Comparison of ENCODE assay signal across 9 mouse cellular contexts in genomic region chr1:86968261-86968964, GRCm38 (mm10).
DNase-seq lines count a peak whose midpoint lies in the region; ATAC-seq and TF ChIP-seq lines count a peak whose summit lies in the region.
"Had no signal": no experiment of that assay in that cellular context is flagged by ENCODE, and none has a peak within 500 bp of the region (broad histone marks: within the 10 kb centered on the region; RNA-seq: fewer than 3 reads in every experiment).

No protein-coding gene starts in this region.

- no peak for ATAC-seq in heart, embryonic 12.5 days (ENCODE audit: insufficient number of reproducible peaks, low FRiP score)
- ATAC-seq in neural tube, embryonic 15.5 days (ENCODE audit: low FRiP score), result no peak
- no peak for ATAC-seq in hindbrain, embryonic 16.5 days
- no peak for ATAC-seq in hindbrain, embryonic 13.5 days (ENCODE audit: low FRiP score)

- TF ChIP-seq POLR2A in embryonic fibroblast, embryonic 13.5 days (IDR thresholded peaks at IDR 0.05; ENCODE audit: low read depth, low read length), result no peak

- H3K4me1 ChIP-seq in heart, embryonic 12.5 days (replicated peaks), result no peaks in the 10 kb centered on the region
- no peaks in the 10 kb centered on the region for H3K4me1 ChIP-seq in embryonic fibroblast, embryonic 13.5 days (ENCODE audit: control insufficient read depth, insufficient read depth, low read length)
- H3K4me1 ChIP-seq in neural tube, embryonic 15.5 days, result peaks cover 13% of the 10 kb centered on the region
- H3K4me1 ChIP-seq in hindbrain, embryonic 16.5 days (ENCODE audit: control insufficient read depth, insufficient read depth, low read depth, low read length), result no peaks in the 10 kb centered on the region
- peaks cover 8% of the 10 kb centered on the region; the same call in 1 of the 2 replicates for H3K4me1 ChIP-seq in hindbrain, embryonic 13.5 days (replicated peaks)
- H3K4me1 ChIP-seq: embryonic facial prominence, embryonic 12.5 days had no signal

- H3K27ac ChIP-seq in heart, embryonic 12.5 days (ENCODE audit: poor library complexity, severe bottlenecking), result no peak overlapping the region
- H3K27ac ChIP-seq in embryonic fibroblast, embryonic 13.5 days (ENCODE audit: insufficient read depth, low read length), result no peak overlapping the region
- H3K27ac ChIP-seq in neural tube, embryonic 15.5 days (replicated peaks), result no peak overlapping the region
- no peak overlapping the region for H3K27ac ChIP-seq in hindbrain, embryonic 16.5 days (ENCODE audit: low read depth, low read length)
- no peak overlapping the region for H3K27ac ChIP-seq in hindbrain, embryonic 13.5 days
- H3K27ac ChIP-seq: embryonic facial prominence, embryonic 12.5 days had no signal

- no peak overlapping the region for H3K4me3 ChIP-seq in heart, embryonic 12.5 days
- no peak overlapping the region for H3K4me3 ChIP-seq in embryonic fibroblast, embryonic 13.5 days (ENCODE audit: insufficient read depth, low read length)
- no peak overlapping the region for H3K4me3 ChIP-seq in neural tube, embryonic 15.5 days (replicated peaks)
- no peak overlapping the region for H3K4me3 ChIP-seq in hindbrain, embryonic 16.5 days (ENCODE audit: low read length)
- no peak overlapping the region for H3K4me3 ChIP-seq in hindbrain, embryonic 13.5 days
- H3K4me3 ChIP-seq: embryonic facial prominence, embryonic 12.5 days had no signal

- no peaks in the 10 kb centered on the region for H3K27me3 ChIP-seq in heart, embryonic 12.5 days (replicated peaks)
- no peaks in the 10 kb centered on the region for H3K27me3 ChIP-seq in neural tube, embryonic 15.5 days (replicated peaks)
- no peaks in the 10 kb centered on the region for H3K27me3 ChIP-seq in hindbrain, embryonic 16.5 days (replicated peaks; ENCODE audit: control insufficient read depth, insufficient read depth, low read length)
- H3K27me3 ChIP-seq in hindbrain, embryonic 13.5 days, result no peaks in the 10 kb centered on the region
- H3K27me3 ChIP-seq: embryonic facial prominence, embryonic 12.5 days had no signal

- H3K4me2 ChIP-seq in heart, embryonic 12.5 days, result no peak overlapping the region
- no peak overlapping the region for H3K4me2 ChIP-seq in neural tube, embryonic 15.5 days
- no peak overlapping the region for H3K4me2 ChIP-seq in hindbrain, embryonic 16.5 days (ENCODE audit: low read length)
- H3K4me2 ChIP-seq in hindbrain, embryonic 13.5 days, result no peak overlapping the region
- H3K4me2 ChIP-seq: embryonic facial prominence, embryonic 12.5 days had no signal

- WGBS in heart, embryonic 12.5 days, result 54% methylated on average over 6 of the region's 6 CpGs
- WGBS in neural tube, embryonic 15.5 days, result 30% methylated on average over 6 of the region's 6 CpGs
- 44% methylated on average over 6 of the region's 6 CpGs for WGBS in hindbrain, embryonic 16.5 days
- 56% methylated on average over 6 of the region's 6 CpGs for WGBS in hindbrain, embryonic 13.5 days

- H3K9ac ChIP-seq in heart, embryonic 12.5 days, result no peak overlapping the region
- no peak overlapping the region for H3K9ac ChIP-seq in neural tube, embryonic 15.5 days (replicated peaks)
- no peak overlapping the region for H3K9ac ChIP-seq in hindbrain, embryonic 16.5 days (ENCODE audit: low read depth, low read length)
- H3K9ac ChIP-seq in hindbrain, embryonic 13.5 days, result no peak overlapping the region
- H3K9ac ChIP-seq: embryonic facial prominence, embryonic 12.5 days had no signal

- H3K36me3 ChIP-seq in heart, embryonic 12.5 days, result peaks cover 3% of the 10 kb centered on the region; the same call in 1 of the 2 replicates
- H3K36me3 ChIP-seq in neural tube, embryonic 15.5 days, result 0 out of 2 replicates have a peak, but pooled peaks cover 2% of the 10 kb centered on the region
- H3K36me3 ChIP-seq in hindbrain, embryonic 16.5 days (ENCODE audit: control insufficient read depth, insufficient read depth, low read length), result peaks cover under 1% of the 10 kb centered on the region; the same call in 1 of the 2 replicates
- H3K36me3 ChIP-seq in hindbrain, embryonic 13.5 days, result peaks cover 4% of the 10 kb centered on the region; the same call in 1 of the 2 replicates

- peak; percentile 20 to 57 for DNase-seq in heart, adult 18-20 months
- peak; percentile 42 for DNase-seq in MN1 (ENCODE audit: low spot score)
- DNase-seq in kidney, postnatal 36 days, result peak; percentile 50 to 75

- TF ChIP-seq CTCF in embryonic fibroblast, embryonic 13.5 days (IDR thresholded peaks at IDR 0.05; ENCODE audit: borderline replicate concordance, insufficient read depth, low read length), result peak; percentile 17; the same call in 1 of the 2 replicates

- H3K9me3 ChIP-seq in heart, embryonic 12.5 days (replicated peaks), result no peaks in the 10 kb centered on the region
- H3K9me3 ChIP-seq in neural tube, embryonic 15.5 days (replicated peaks), result no peaks in the 10 kb centered on the region
- H3K9me3 ChIP-seq in hindbrain, embryonic 16.5 days (ENCODE audit: control insufficient read depth, low read length), result no peaks in the 10 kb centered on the region
- no peaks in the 10 kb centered on the region for H3K9me3 ChIP-seq in hindbrain, embryonic 13.5 days
- H3K9me3 ChIP-seq: embryonic facial prominence, embryonic 12.5 days had no signal
